Mouse (Mus musculus) thymus, adult 2 months (tissue): Measurements from ENCODE around the gene Tbc1d15.

Source experiments
- CTCF ChIP-seq: fragments of 200-500 bp; IDR thresholded peaks from 2 replicates; pipeline ENCODE4 v1.5.1; 2012; ENCODE audit warnings: mild to moderate bottlenecking, control low read depth, low read length, moderate library complexity, borderline replicate concordance; ENCODE audit not compliant: control insufficient read depth, poor library complexity, insufficient read depth; ENCODE audit errors: extremely low read depth
- POLR2A ChIP-seq: fragments of 200-500 bp; IDR thresholded peaks from 2 replicates; pipeline ENCODE4 v1.6.1; 2012; ENCODE audit warnings: mild to moderate bottlenecking, low read length, control low read depth, moderate library complexity; ENCODE audit not compliant: control insufficient read depth, poor library complexity, insufficient read depth; ENCODE audit errors: extremely low read depth

DNA sequence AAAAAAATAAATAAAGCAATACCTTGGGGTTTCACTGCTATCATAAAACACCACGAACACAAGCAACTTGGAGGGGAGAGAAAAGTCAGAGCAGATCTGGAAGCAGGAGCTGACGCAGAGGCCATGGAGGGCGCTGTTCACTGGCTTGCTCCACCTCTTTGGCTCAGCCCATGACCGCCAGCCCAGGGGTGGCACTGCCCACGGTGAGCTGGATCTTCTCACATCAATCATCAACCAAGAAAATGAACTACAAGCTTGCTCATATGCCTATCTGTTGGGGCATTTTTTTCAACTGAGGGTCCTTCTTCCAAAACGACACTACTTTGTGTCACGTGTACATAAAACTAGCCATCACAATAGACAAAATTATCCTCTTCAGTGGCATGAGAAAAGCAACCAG is 24.7 kb downstream of the Tbc1d15 start:
- TF ChIP-seq CTCF (no peak), POLR2A (no peak)
